Mouse (Mus musculus) gastrocnemius, adult 2 months (tissue): ENCODE results near the gene Gm44965. TPM values are rescaled to one million over a fixed set of nuclear protein-coding genes. Genes with fewer than 3 reads are reported as not detected.

Experiments
- DNase-seq: peaks from one replicate; pipeline ENCODE4 v3.0.0; 2022
- H3K27ac ChIP-seq: fragments of 200-600 bp; 2 replicates; pipeline ENCODE4 v1.8.1; 2022; ENCODE audit warnings: mild to moderate bottlenecking
- H3K4me3 ChIP-seq: fragments of 200-600 bp; 2 replicates; pipeline ENCODE4 v1.8.1; 2022; ENCODE audit warnings: mild to moderate bottlenecking, moderate library complexity
- CTCF ChIP-seq: fragments of 200-600 bp; IDR thresholded peaks from 2 replicates; pipeline ENCODE4 v1.8.1; 2022; ENCODE audit warnings: antibody characterized with exemption, mild to moderate bottlenecking, moderate library complexity
- intact Hi-C: fragments of 180-260 bp; cut with DNase I; formaldehyde crosslinking; loops from one replicate; pipeline ENCODE4 v1.15.1; 2025
- total RNA-seq, 2 experiments: library from RNA; stranded (reverse); gene quantifications; 2 replicates each; pipeline ENCODE4 v1.2.3; 2021

Gm44965 gene
- total RNA-seq, 2 experiments from 2014 or later = not detected

DNA sequence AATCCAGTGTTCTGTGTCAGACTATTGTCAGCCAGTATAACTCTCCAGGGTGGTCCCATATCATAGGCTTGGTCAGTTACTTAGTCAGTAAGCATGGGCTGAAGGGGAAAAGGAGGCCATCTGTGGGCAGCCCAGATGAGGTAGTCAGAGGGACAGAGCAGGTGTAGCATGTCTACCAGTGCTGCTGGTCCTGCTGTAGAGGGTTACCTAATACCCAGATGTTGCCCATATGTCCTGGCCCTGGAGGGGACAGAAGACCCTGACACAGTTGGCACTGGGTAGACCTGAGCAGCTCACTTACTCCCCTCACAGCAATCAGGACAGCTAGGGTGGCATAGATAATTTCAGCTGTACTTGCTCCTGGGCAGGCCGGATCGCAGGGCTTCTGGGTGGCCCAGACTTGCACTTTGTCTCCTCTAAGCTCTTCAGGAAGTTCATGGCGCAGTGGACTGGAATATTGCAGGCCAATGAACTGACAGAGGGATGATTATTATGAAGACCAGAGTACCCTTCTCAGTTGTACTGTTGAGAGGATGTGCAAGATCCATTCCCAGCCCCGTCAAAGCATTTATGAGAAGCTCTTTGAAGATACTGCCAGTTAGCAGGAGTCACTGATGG, 27.9 kb upstream of the Gm44965 start:
- Histone ChIP-seq H3K27ac (peak overlapping the region; percentile 56), H3K4me3 (no peak overlapping the region)
- DNase-seq = no peak
- intact Hi-C loops = no loop called here
- no peak for TF ChIP-seq CTCF

DNA sequence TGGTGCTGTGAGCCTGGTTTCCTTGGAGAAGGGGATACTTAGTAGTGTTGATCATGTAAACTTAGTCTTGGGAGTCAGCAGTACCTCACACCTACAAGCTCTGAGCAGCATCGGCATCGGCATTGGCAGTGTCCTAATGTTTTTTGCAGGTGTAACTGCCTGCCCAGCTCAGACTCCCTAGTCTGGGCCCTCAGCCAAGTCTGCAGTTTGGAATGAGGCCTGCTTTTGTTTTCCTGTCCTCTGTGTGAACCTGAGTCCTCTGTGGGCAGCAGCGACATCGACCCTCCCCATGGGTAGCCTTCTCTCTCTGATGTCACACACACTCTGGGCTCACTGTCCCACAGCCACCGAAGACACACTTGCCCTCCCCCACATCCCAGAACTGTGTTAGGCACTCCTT, 27.4 kb upstream of the Gm44965 start:
- intact Hi-C loops = no loop called here
- peak overlapping the region; percentile 56 for H3K27ac ChIP-seq
- no peak for TF ChIP-seq CTCF
- peak; percentile 66 for DNase-seq
- H3K4me3 ChIP-seq = no peak overlapping the region

DNA sequence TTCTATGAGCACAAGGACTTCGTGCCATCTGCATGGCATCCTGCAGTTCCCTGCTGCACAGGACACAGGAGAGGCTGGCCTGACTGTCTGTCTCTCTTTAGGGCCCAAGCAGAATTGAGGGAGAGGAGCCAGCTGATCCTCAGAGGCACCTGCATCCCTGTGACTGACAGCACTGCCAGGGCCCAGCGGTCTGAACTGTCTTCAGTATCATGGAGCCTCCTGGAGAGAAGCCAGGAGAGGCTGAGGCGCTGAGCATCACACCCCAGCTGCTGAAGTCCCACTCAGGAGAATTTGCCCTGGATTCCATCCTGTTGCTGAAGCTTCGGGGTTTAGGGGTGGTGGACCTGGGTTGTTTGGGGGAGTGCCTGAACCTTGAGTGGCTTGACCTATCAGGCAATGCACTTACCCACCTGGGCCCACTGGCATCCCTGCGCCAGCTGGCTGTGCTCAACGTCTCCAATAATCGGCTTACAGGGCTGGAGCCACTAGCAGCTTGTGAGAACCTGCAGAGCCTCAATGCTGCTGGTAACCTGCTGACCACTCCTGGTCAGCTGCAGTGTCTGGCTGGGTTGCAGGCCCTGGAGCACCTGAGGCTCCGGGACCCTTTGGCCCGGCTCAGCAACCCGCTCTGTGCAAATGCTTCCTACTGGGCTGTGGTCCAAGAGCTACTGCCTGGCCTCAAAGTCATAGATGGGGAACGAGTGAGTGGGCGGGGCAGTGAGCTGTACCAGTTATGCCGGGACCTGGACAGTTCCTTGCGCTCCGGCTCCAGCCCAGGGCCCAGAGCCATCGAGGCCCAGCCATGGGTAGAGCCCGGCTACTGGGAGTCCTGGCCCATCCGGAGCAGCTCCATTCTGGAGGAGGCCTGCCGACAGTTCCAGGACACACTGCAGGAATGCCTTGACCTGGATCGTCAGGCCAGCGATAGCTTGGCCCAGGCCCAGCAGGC, 25.4 kb upstream of the Gm44965 start:
- intact Hi-C loops = no loop called here
- H3K4me3 ChIP-seq = peak overlapping the region; percentile 54
- no peak for TF ChIP-seq CTCF
- peak overlapping the region; percentile 70 for H3K27ac ChIP-seq
- DNase-seq = peak; percentile 72

DNA sequence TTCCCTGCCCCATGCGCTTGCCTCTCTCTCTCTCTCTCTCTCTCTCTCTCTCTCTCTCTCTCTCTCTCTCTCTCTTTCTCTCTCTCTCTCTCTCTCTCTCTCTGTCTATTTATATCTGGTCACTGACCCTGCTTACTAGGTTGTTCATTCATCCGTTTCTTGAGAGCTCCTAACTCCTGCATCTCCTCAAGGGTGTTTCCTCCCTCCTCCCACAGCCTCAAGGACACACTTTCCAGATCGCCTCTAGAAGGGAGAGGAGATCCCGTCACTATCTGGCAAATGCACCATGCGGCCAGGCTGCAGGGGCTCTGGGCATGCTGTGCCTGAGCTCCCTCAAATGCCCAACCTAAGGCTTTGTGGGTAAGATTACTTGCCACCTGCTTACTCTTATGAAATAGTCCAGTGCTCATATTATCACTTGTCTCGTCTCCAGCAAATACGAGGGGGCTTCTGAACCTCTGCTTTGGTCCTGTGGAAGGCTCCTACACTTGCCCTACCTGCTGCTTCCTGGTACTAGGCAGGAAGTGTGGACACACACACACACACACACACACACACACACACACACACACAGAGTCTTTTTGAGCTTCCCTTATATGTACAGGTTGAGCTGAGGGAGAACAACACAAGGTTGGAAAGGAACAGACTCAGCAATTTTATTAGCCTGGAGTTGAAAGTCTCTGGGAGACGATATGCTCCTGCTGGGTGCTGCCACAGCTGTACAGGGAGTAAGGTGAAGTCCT, 24.5 kb upstream of the Gm44965 start:
- H3K27ac ChIP-seq = peak overlapping the region; percentile 70
- peak overlapping the region; percentile 54 for H3K4me3 ChIP-seq
- intact Hi-C loops = no loop called here

DNA sequence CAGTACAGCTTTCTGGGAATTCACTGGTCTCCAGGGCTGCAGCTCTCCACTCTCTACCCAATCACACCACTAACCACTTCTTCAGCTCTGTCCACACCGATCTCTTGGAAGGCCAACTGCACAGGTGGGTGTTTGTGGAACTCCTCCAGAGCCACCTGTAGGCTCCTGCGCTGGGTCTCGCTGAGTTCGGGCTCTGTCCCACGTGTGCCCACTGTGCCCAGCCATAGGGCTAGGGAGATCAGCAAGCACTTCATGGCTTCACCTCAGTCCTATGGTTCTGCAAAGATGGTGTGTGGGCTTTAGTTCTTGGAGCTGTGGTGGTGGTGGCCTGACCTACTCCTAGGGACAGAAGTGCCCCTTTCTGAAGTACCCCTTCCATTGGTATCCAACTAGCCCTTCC, 21.7 kb upstream of the Gm44965 start:
- TF ChIP-seq CTCF = no peak
- intact Hi-C loops = no loop called here
- DNase-seq = no peak
- Histone ChIP-seq H3K4me3 (peak overlapping the region; percentile 70), H3K27ac (peak overlapping the region; percentile 84)

More for the DNA sequence above, 24.5 kb upstream of the Gm44965 start:
- no peak for TF ChIP-seq CTCF
- no peak for DNase-seq

DNA sequence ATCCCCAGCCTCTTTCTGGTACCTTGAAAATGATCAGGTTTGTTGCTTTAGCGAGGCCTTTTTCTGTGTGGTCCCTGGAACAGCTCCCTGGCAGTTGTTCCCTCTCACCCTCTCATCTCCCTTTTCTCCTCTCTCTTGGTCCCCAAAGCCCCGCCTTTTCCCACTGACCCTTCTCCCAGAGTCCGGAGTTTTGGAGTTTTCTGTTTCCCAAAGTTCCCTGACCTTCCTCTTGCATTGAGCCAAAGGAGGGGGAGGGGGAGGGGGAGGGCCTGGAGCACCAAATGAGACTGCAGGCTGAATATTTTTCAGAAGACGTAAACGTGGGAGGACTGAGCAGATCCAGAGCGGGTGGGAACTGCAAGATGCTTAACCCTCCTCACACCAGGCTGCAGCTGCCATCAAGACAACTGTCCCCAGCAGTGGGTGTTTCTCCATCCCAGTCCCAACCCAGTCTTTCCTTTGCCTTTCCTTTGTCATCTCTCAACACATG, 21.1 kb upstream of the Gm44965 start, which contains the start of gene Rarres2:
Gene Rarres2, minus strand, starts transcription at position 218 of the 490 bp plus-strand sequence.
- no peak for TF ChIP-seq CTCF
- peak; percentile 71 for DNase-seq
- peak within 1 kb of the TSS; percentile 70 for H3K4me3 ChIP-seq
- intact Hi-C loops = no loop called here
- peak within 1 kb of the TSS; percentile 84 for H3K27ac ChIP-seq

DNA sequence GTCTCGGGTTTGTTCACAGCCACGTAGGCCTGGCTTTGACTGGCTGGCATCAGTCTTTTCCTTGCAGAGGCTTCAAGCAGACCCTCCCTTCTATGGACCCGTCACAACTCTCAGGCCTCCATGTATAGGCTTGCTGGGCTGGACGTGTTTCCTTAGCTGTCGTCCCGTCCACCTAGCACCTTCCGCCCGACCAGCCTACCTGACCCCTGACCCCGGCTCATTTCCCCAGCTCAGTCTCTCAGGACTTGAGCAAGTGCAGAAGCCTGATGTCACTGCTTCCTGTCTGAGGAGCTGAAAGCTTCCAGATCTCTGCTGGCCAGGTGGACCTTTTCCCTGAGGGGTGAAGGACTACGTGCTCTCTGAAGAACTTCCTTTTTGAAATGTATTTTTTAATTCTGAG, 20.5 kb upstream of the Gm44965 start:
- Histone ChIP-seq H3K27ac (peak overlapping the region; percentile 84), H3K4me3 (peak overlapping the region; percentile 70; the same call in 1 of the 2 replicates)
- DNase-seq = peak; percentile 42
- intact Hi-C loops = no loop called here
- no peak for TF ChIP-seq CTCF

DNA sequence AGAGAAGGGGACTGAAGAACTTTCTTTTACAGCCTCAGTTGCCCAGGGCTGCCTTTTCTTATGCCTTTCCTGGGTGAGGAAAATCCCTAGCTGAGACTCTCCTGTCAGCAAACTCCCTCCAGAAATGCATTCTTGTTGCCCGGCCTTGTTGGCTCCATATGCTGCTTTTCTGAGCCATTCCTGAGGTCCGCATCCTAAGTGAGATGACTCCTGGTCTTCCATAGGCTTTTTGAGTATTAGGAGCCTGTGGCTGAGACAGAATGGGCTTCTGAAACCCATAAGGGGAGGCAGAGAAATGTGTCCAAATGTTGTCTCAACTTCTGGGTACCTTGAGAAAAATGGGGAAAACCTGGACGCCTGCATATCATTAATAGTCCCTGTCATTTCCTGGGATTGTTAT, 19.8 kb upstream of the Gm44965 start:
- intact Hi-C loops = no loop called here
- peak overlapping the region; percentile 84; the same call in 1 of the 2 replicates for H3K27ac ChIP-seq
- TF ChIP-seq CTCF = no peak
- no peak overlapping the region for H3K4me3 ChIP-seq
- DNase-seq = no peak

DNA sequence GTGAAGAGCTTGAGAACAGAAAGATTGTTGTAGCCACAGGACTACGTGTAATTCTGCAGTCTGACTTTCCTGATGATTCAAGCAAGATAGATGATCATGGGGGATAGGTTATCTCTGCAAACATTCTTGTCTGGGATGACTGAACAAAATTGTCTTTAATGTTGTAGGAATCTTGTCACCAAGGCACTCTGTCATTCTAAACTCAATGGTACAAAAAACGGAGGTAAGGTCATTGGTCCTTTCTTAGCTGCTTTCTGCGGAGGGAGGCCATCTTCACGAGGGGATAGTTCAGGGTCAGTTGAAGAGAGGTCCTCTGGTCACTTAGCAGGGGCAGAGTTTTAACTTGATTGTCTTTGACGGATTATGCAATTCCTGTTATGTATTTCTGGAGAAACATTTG, 15.0 kb upstream of the Gm44965 start:
- peak overlapping the region; percentile 73 for H3K27ac ChIP-seq
- no peak for TF ChIP-seq CTCF
- intact Hi-C loops = no loop called here

DNA sequence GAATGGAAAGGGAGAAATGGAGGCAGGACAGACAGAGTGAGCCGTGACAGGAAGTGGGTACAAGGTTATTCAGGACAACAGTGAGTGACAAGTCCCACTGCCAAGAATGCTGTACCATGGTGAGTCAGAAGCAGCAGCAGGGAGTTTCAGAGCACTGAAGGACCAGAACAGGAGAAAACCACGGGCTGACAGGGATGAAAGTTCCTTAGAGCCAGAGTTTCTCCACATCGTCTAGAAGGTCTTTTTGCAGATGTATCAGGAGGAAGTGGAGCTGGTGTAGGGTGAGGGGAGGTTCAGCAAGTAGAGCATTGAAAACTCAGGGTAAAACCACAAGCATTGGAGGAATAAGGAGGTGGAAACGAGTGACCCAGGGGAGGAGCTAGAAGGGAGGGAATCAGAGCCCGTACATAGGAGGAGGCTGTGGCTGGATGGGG, 14.5 kb upstream of the Gm44965 start:
- intact Hi-C loops = no loop called here
- Histone ChIP-seq H3K4me3 (peak overlapping the region; percentile 19; the same call in 1 of the 2 replicates), H3K27ac (peak overlapping the region; percentile 73)
- DNase-seq = peak; percentile 28
- TF ChIP-seq CTCF = no peak

More for the DNA sequence above, 15.0 kb upstream of the Gm44965 start:
- DNase-seq = no peak
- H3K4me3 ChIP-seq = no peak overlapping the region

DNA sequence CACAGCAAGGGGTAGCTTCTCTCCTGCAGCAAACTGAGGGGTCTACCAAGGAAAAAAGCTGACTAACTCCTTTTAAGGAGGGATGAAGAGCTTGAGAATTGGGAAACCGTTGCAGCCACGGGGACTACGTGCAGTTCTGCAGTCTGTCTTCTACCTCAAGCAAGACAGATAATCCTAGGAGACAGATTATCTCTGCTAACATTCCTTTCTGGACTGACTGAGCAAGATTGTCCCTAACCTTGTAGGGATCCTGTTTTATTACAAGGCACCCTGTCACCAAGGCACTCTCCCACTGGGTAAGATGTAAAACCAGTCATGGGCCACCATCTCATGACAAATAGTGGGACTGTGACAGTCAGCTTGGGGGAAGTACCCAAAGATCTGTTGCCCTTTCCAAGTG, 12.5 kb upstream of the Gm44965 start:
- intact Hi-C loops = no loop called here
- no peak for DNase-seq
- TF ChIP-seq CTCF = no peak
- Histone ChIP-seq H3K4me3 (no peak overlapping the region), H3K27ac (no peak overlapping the region)

DNA sequence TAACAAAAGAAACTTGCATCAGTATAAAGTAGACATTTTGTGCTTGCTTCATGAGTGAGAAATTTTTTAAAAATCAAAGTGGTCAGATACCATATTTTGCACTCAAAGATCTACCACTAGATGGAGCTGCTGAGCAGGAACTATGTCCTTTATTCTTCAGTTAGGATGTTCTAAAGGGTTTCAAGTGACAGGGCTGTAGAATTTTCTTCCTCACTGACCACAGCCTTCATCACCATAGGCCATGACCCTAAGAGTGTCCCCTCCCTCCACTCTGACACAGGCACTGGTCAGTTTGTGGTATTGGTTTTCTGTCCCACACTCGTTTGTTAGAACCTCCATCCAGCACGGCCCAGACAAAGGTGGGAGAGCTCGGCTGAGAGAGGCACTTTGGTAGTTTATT, 11.7 kb upstream of the Gm44965 start:
- TF ChIP-seq CTCF = peak; percentile 91; the same call in 1 of the 2 replicates
- H3K27ac ChIP-seq = no peak overlapping the region
- intact Hi-C loops = loop anchor here (2.0 kb wide), 1 partner anchor 61 kb away; no protein-coding TSS in a partner anchor
- H3K4me3 ChIP-seq = no peak overlapping the region
- DNase-seq = no peak
